Mouse (Mus musculus) stomach, postnatal 0 days (tissue): Measurements from ENCODE around the gene Nkiras2.

ENCODE experiments used
- CTCF ChIP-seq: IDR thresholded peaks from 2 replicates; pipeline ENCODE4 v1.5.1; 2016; ENCODE audit warnings: antibody characterized with exemption, low read depth, mild to moderate bottlenecking, moderate library complexity
- EP300 ChIP-seq: optimal IDR thresholded peaks from 2 replicates; pipeline ENCODE3; 2016; ENCODE audit warnings: antibody characterized with exemption

DNA sequence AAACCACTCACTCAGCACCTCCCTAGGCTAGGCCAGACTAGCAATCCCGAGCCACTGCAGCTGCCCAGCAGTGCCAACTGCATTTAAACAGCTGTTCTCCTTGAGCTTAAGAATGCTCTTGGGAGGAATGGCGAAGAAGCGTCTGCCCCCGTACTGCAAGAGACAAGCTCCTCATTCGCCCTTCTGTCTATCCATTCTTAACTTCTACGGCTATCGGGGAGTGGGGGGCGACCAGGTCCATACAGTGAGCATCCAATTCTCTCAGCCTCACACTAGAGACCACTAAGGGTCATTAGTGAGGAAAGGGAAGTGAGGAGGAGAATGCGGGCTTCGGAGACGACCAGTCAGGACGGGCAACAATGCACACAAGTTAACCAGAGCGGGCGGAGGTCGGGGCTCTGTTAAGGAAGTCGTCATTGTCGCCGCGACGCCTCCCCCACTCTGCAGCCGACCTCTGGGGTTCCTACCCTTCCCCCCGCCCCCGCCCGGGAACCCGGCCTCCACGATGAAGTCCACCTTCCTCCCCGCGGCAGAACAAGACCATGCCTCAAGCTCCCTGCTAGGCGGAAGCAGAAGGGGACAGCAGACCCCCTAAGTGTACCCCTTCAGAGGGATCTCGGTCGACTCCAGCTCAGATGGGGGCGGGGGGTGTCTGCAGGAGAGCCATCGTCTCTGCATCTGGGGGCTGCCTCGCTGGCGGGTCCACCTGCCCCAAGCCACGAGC lies at the start of gene Nkiras2:
- TF ChIP-seq CTCF (no peak), EP300 (no peak)
